Mouse (Mus musculus) testis, adult 2 months (tissue): ENCODE measurements around the gene Dlg4. TPM values are rescaled to one million over a fixed set of nuclear protein-coding genes. Genes with fewer than 3 reads are reported as not detected.
A peak's percentile ranks its signal among the peaks of the same experiment; 100 is the strongest.
"Not testable (repeated sequence)": the region's sequence is repeated elsewhere in the genome, so short reads cannot be mapped to it uniquely, and the experiment has no call there.

Source experiments
- H3K27ac ChIP-seq: fragments of 200-500 bp; 2 replicates; pipeline ENCODE4 v1.5.1; 2012; ENCODE audit warnings: low read depth, low read length; ENCODE audit not compliant: control insufficient read depth, insufficient read depth
- H3K27me3 ChIP-seq: fragments of 200-500 bp; 2 replicates; pipeline ENCODE4 v1.6.1; 2012; ENCODE audit warnings: mild to moderate bottlenecking, low read length, moderate library complexity; ENCODE audit not compliant: control insufficient read depth, insufficient read depth
- H3K36me3 ChIP-seq: fragments of 200-500 bp; 2 replicates; pipeline ENCODE4 v1.6.1; 2012; ENCODE audit warnings: mild to moderate bottlenecking, low read length; ENCODE audit not compliant: control insufficient read depth, insufficient read depth
- H3K4me1 ChIP-seq: fragments of 200-500 bp; 2 replicates; pipeline ENCODE4 v1.6.1; 2012; ENCODE audit warnings: low read length; ENCODE audit not compliant: control insufficient read depth, insufficient read depth
- H3K4me3 ChIP-seq: fragments of 200-500 bp; 2 replicates; pipeline ENCODE4 v1.5.1; 2012; ENCODE audit warnings: low read depth, mild to moderate bottlenecking, low read length, moderate library complexity, mixed read lengths; ENCODE audit not compliant: control insufficient read depth
- CTCF ChIP-seq: fragments of 200-500 bp; IDR thresholded peaks from 2 replicates; pipeline ENCODE4 v1.5.1; 2012; ENCODE audit warnings: low read depth, mild to moderate bottlenecking, inconsistent platforms, low read length, moderate library complexity; ENCODE audit not compliant: control insufficient read depth, insufficient read depth, insufficient replicate concordance
- POLR2A ChIP-seq: fragments of 200-500 bp; IDR thresholded peaks from 2 replicates; pipeline ENCODE4 v1.6.1; 2012; ENCODE audit warnings: low read depth, mild to moderate bottlenecking, inconsistent platforms, low read length, moderate library complexity; ENCODE audit not compliant: control insufficient read depth
- polyA plus RNA-seq: library from polyadenylated mRNA; depleted of rRNA; stranded (reverse); fragments of >200 nt; gene quantifications from 2 replicates; pipeline ENCODE4 v1.2.3, GENCODE M21; 2012

Dlg4 gene
- polyA plus RNA-seq, 1 experiment, result 5.6 TPM

- Histone ChIP-seq H3K4me1 (peaks cover 5% of the 10 kb centered on the region), H3K4me3 (no peak overlapping the region), H3K27ac (no peak overlapping the region), H3K27me3 (no peaks in the 10 kb centered on the region), H3K36me3 (no peaks in the 10 kb centered on the region)
- TF ChIP-seq CTCF (peak; percentile 94; the same call in 1 of the 2 replicates), POLR2A (no peak)
Observed at GRCm38 (mm10) chr11:70055618-70056214, 39.0 kb downstream of the Dlg4 start.

DNA sequence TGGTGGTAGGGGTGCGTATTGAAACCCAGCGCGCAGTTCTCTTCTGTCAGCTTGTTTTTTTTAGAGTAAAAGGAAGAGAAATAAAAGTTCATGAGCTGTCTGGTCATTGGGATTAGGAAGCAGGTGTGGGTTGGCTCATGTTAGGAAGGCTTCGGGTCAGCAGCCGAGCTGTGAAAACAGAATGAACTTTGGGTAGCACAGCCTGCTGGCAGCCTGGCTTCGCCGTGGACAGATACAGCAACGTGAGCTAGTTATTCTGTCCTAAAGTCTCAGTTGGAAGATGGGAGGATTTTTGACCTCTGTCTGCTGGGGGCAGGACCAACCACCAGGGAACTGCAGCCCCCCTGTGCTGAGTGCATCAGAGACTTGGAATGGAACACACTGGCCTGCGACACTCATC is 41.1 kb downstream of the Dlg4 start:
- TF ChIP-seq POLR2A (no peak), CTCF (no peak)
- H3K27me3 ChIP-seq, result no peaks in the 10 kb centered on the region
- no peak overlapping the region for H3K4me3 ChIP-seq
- H3K4me1 ChIP-seq, result peaks cover 5% of the 10 kb centered on the region
- no peak overlapping the region for H3K27ac ChIP-seq
- no peaks in the 10 kb centered on the region for H3K36me3 ChIP-seq

GRCm38 (mm10) chr11:70059930-70060329 is 43.2 kb downstream of the Dlg4 start:
- no peak overlapping the region for H3K4me3 ChIP-seq
- no peaks in the 10 kb centered on the region for H3K27me3 ChIP-seq
- TF ChIP-seq CTCF (no peak), POLR2A (no peak)
- H3K27ac ChIP-seq, result no peak overlapping the region
- peaks cover 7% of the 10 kb centered on the region for H3K4me1 ChIP-seq
- no peaks in the 10 kb centered on the region for H3K36me3 ChIP-seq

GRCm38 (mm10) chr11:70063053-70063452 is 46.3 kb downstream of the Dlg4 start:
- TF ChIP-seq CTCF (peak; percentile 69), POLR2A (no peak)
- Histone ChIP-seq H3K4me1 (peaks cover 2% of the 10 kb centered on the region), H3K4me3 (no peak overlapping the region), H3K27ac (no peak overlapping the region), H3K27me3 (no peaks in the 10 kb centered on the region), H3K36me3 (no peaks in the 10 kb centered on the region)

DNA sequence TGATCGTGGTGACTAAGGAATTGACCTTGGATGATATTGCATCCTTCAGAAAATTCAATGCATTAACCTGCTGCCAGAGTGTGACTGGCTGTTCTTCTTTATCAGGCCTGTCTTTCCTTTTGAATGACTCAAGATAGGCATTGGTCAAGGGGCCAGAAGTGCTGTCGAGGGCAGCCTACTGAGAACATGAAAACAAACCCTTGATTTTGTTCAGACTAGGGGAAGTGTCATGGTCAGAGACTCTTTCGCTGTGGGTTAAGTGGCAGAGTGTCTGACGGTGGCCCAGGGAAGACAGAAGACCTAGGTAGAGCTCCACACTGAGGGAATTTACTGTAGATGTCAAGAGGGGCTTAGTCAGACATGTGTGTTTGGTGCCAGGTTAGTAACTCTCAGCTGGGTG is 50.0 kb downstream of the Dlg4 start:
- Histone ChIP-seq H3K27ac (peak overlapping the region; percentile 66), H3K36me3 (no peaks in the 10 kb centered on the region), H3K4me1 (peaks cover 2% of the 10 kb centered on the region), H3K27me3 (no peaks in the 10 kb centered on the region), H3K4me3 (no peak overlapping the region)
- no peak for TF ChIP-seq POLR2A
- no peak for TF ChIP-seq CTCF

GRCm38 (mm10) chr11:70068245-70068644 is 51.5 kb downstream of the Dlg4 start:
- H3K27me3 ChIP-seq, result no peaks in the 10 kb centered on the region
- peaks cover under 1% of the 10 kb centered on the region for H3K4me1 ChIP-seq
- H3K27ac ChIP-seq, result no peak overlapping the region
- no peaks in the 10 kb centered on the region for H3K36me3 ChIP-seq
- H3K4me3 ChIP-seq, result no peak overlapping the region
- TF ChIP-seq CTCF, result no peak
- no peak for TF ChIP-seq POLR2A

DNA sequence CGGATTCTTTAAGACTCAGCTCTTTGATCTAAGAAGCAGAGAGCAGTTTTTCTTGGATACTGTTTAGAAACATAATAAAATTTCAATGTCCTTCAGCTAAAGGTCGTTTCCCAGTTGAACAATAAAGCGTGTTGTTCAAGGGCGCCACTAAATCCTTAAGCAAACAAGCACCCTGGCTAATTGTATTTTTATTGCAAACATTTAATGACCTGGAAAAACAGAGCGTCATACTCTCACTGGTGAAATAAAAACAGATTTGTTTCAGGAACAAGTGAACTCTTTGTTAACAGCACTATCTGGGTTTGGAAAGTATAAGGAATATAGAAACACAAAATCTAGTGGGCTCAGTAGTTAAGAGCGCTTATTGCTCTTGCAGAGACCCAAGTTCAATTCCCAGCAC is 53.3 kb downstream of the Dlg4 start:
- H3K27ac ChIP-seq, result no peak overlapping the region
- TF ChIP-seq POLR2A (no peak), CTCF (no peak)
- no peak overlapping the region for H3K4me3 ChIP-seq
- no peaks in the 10 kb centered on the region for H3K36me3 ChIP-seq
- H3K4me1 ChIP-seq, result peaks cover 2% of the 10 kb centered on the region
- H3K27me3 ChIP-seq, result no peaks in the 10 kb centered on the region

DNA sequence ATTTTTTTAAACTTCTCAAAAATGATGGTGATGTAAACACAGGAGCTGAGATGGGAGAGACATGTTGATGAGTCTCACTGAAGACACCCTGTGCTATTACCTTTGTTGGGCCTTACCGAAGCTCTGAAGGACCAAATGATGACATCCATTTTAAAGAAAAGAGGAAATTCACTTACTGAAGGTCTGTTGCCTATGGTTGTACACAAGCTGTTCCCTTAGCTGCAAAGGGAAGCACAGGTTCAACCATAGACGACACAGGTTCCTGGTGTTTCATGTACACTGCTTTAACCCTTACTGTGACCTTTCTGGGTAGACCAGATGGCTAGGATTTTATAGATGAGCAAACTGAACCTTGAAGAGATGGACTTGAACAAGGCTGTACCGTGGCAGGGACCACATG is 53.9 kb downstream of the Dlg4 start:
- H3K36me3 ChIP-seq, H3K4me1 ChIP-seq, H3K4me3 ChIP-seq, H3K27ac ChIP-seq, H3K27me3 ChIP-seq: not testable (repeated sequence)
